Mouse (Mus musculus) ES-E14 (cell line): ENCODE data around the gene Ttll9. TPM values are rescaled to one million over a fixed set of nuclear protein-coding genes. Genes with fewer than 3 reads are reported as not detected.

ENCODE experiments used
- DNase-seq: peaks from one replicate; pipeline ENCODE4 v3.0.0-alpha.2; 2013; ENCODE audit warnings: low read depth, low spot score
- H3K27ac ChIP-seq: 2 replicates; pipeline ENCODE4 v1.5.1; 2012; ENCODE audit warnings: low read depth, mild to moderate bottlenecking, low read length, moderate library complexity, mixed read lengths; ENCODE audit not compliant: poor library complexity, insufficient read depth, severe bottlenecking
- H3K36me3 ChIP-seq: 2 replicates; pipeline ENCODE4 v1.6.1; 2012; ENCODE audit warnings: mild to moderate bottlenecking, low read length, moderate library complexity, mixed read lengths; ENCODE audit not compliant: control insufficient read depth, poor library complexity, insufficient read depth, severe bottlenecking
- H3K4me1 ChIP-seq, 2 experiments: fragments of 150-350 bp in 1 of 2; sonication (generic) in 1 of 2; 2 replicates each; pipeline ENCODE4 v1.6.1; 2012; ENCODE audit warnings: low read length in 2 of 2, mild to moderate bottlenecking in 1 of 2, mixed read lengths in 1 of 2; ENCODE audit not compliant: control insufficient read depth in 2 of 2, insufficient read depth in 2 of 2, poor library complexity in 1 of 2
- H3K4me3 ChIP-seq, 2 experiments: fragments of 150-350 bp in 1 of 2; sonication (generic) in 1 of 2; 2 replicates each; pipeline ENCODE4 v1.5.1; 2012; ENCODE audit warnings: low read length in 2 of 2, low read depth in 1 of 2, mild to moderate bottlenecking in 1 of 2, mixed read lengths in 1 of 2; ENCODE audit not compliant: insufficient read depth in 1 of 2, poor library complexity in 1 of 2, severe bottlenecking in 1 of 2
- H3K9ac ChIP-seq: 2 replicates; pipeline ENCODE4 v1.6.1; 2012; ENCODE audit warnings: low read depth, mild to moderate bottlenecking, low read length, mixed read lengths; ENCODE audit not compliant: poor library complexity, insufficient read depth, severe bottlenecking
- H3K9me3 ChIP-seq: fragments of 150-350 bp; sonication (generic); 2 replicates; pipeline ENCODE4 v1.6.1; 2012; ENCODE audit warnings: low read depth, mild to moderate bottlenecking, low read length; ENCODE audit not compliant: control insufficient read depth, insufficient read depth
- CHD2 ChIP-seq: IDR thresholded peaks from 2 replicates; pipeline ENCODE4 v1.6.1; 2014; ENCODE audit warnings: mild to moderate bottlenecking, low read depth, low read length, inconsistent platforms
- HCFC1 ChIP-seq: IDR thresholded peaks from 2 replicates; pipeline ENCODE4 v1.6.1; 2012; ENCODE audit warnings: low read length, inconsistent platforms, borderline replicate concordance; ENCODE audit not compliant: insufficient read depth
- MAFK ChIP-seq: IDR thresholded peaks from 2 replicates; pipeline ENCODE4 v1.6.1; 2014; ENCODE audit warnings: mild to moderate bottlenecking, low read depth, low read length, inconsistent platforms; ENCODE audit not compliant: insufficient read depth
- ZC3H11A ChIP-seq: IDR thresholded peaks from 2 replicates; pipeline ENCODE4 v1.6.1; 2012; ENCODE audit warnings: low read depth, mild to moderate bottlenecking, inconsistent platforms, low read length, borderline replicate concordance
- ZNF384 ChIP-seq: IDR thresholded peaks from 2 replicates; pipeline ENCODE4 v1.6.1; 2012; ENCODE audit warnings: low read depth, low read length, inconsistent platforms
- in situ Hi-C, 2 experiments: fragments of 600-800 bp; cut with MboI; formaldehyde crosslinking; loops; one replicate each; pipeline ENCODE4 v1.15.1; 2025; ENCODE audit warnings: low sequenced_read_pairs in 2 of 2, inconsistent platforms in 1 of 2; ENCODE audit not compliant: unreplicated experiment in 2 of 2
- total RNA-seq: library from RNA; depleted of rRNA; stranded (reverse); fragments of 300-350 nt; gene quantifications from 2 replicates; pipeline ENCODE4 v1.2.3, GENCODE M21; 2012

Ttll9 gene
- total RNA-seq, 1 experiment = 1.2 TPM

GRCm38 (mm10) chr2:152997046-152997445 lies 34.8 kb downstream of the Ttll9 start:
- in situ Hi-C loops = no loop called here
- H3K4me1 ChIP-seq = peaks cover 0 to 5% of the 10 kb centered on the region in 2 experiments; a peak in 1 of 4 replicates
- no peak for TF ChIP-seq MAFK
- no peak for TF ChIP-seq CHD2
- TF ChIP-seq ZNF384 = no peak
- no peak for TF ChIP-seq HCFC1
- TF ChIP-seq ZC3H11A = no peak
- no peak overlapping the region for H3K27ac ChIP-seq
- no peak for DNase-seq
- H3K9me3 ChIP-seq = no peaks in the 10 kb centered on the region; the same call in 1 of the 2 replicates
- no peaks in the 10 kb centered on the region for H3K36me3 ChIP-seq
- no peak overlapping the region for H3K9ac ChIP-seq
- no peak overlapping the region for H3K4me3 ChIP-seq

- no peak for DNase-seq
- in situ Hi-C loops = no loop called here
- TF ChIP-seq ZC3H11A (no peak), MAFK (no peak), CHD2 (no peak), HCFC1 (no peak), ZNF384 (no peak)
- Histone ChIP-seq H3K9me3 (no peaks in the 10 kb centered on the region; the same call in 1 of the 2 replicates), H3K27ac (no peak overlapping the region), H3K36me3 (peaks cover 5% of the 10 kb centered on the region), H3K4me3 (no peak overlapping the region), H3K9ac (no peak overlapping the region), H3K4me1 (no peaks in the 10 kb centered on the region)
Observed at GRCm38 (mm10) chr2:153002492-153003248, 40.4 kb downstream of the Ttll9 start.

GRCm38 (mm10) chr2:153003681-153004338 lies 41.5 kb downstream of the Ttll9 start:
- peaks cover 10% of the 10 kb centered on the region for H3K36me3 ChIP-seq
- no peaks in the 10 kb centered on the region; the same call in 1 of the 2 replicates for H3K9me3 ChIP-seq
- H3K4me3 ChIP-seq = no peak overlapping the region
- no peak for TF ChIP-seq HCFC1
- TF ChIP-seq MAFK = no peak
- TF ChIP-seq ZNF384 = no peak
- TF ChIP-seq CHD2 = no peak
- TF ChIP-seq ZC3H11A = no peak
- H3K27ac ChIP-seq = no peak overlapping the region
- H3K9ac ChIP-seq = no peak overlapping the region
- no peaks in the 10 kb centered on the region for H3K4me1 ChIP-seq
- DNase-seq = no peak
- in situ Hi-C loops = no loop called here

- no peak overlapping the region for H3K4me3 ChIP-seq
- no peak overlapping the region for H3K27ac ChIP-seq
- TF ChIP-seq ZNF384 (no peak), ZC3H11A (no peak), CHD2 (no peak), HCFC1 (no peak), MAFK (no peak)
- in situ Hi-C loops = no loop called here
- no peaks in the 10 kb centered on the region for H3K9me3 ChIP-seq
- no peaks in the 10 kb centered on the region for H3K4me1 ChIP-seq
- DNase-seq = no peak
- no peak overlapping the region for H3K9ac ChIP-seq
- peaks cover 26% of the 10 kb centered on the region for H3K36me3 ChIP-seq
Observed at GRCm38 (mm10) chr2:153005981-153006380, 43.7 kb downstream of the Ttll9 start.
